Mouse (Mus musculus) thymus, postnatal 4 days (tissue): ENCODE results near the gene Rexo4.

Experiments
- DNase-seq: peaks from one replicate; pipeline ENCODE4 v3.0.0; 2021

Rexo4 gene

GRCm38 (mm10) chr2:26963923-26964723 is at the start of gene Rexo4:
Rexo4 (minus strand) TSS chr2:26964386.
- DNase-seq, result peak; percentile 96

- peak; percentile 93 for DNase-seq
These were observed 45.6 kb upstream of the Rexo4 start, which contains the start of gene Cacfd1 for GRCm38 (mm10) chr2:27009714-27010244. Cacfd1 (plus strand) TSS chr2:27009926.

DNA sequence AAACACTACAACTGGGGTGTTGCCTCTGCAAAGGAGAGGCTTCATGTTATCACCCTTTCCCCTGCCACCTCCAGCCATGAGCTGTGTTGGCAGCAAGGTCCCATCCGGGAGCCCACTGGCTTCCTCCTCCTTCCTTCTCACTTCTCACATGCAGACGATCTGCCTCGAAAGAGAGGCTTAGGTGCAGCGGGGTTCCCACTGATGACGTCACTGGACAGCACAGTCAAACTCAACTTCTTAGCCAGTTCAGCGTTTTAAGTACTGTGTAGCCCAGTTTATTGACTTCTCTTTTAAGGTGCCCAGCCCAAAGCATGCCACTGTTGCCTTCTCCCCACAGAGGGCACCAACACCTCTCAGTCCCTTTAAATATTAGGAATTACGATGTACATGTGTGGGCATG is 43.5 kb upstream of the Rexo4 start:
- DNase-seq, result no peak

DNA sequence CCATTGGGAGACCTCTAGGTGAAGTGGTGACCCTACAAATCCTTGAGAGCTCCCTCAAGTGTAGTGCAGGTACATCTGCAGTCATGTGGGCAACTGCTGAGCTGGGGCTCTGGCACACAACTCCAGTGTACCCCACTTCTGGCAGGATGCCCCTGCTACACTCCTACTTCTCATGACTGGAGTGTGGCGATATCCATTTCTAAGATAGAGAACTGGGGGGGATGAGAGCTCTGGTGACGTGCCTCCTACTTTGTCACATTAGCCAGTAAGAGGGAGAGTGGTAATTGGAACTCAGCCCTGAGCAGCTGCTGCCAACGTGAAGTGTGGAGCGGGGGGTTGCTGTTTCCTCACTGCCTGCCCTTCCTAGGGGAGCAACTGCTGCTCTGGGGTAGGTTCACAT is 42.1 kb upstream of the Rexo4 start:
- DNase-seq, result no peak

- no peak for DNase-seq
These were observed 33.8 kb upstream of the Rexo4 start for GRCm38 (mm10) chr2:26997993-26998392.

GRCm38 (mm10) chr2:26997498-26997897 is 33.3 kb upstream of the Rexo4 start:
- peak; percentile 47 for DNase-seq

- no peak for DNase-seq
These were observed 29.8 kb upstream of the Rexo4 start for GRCm38 (mm10) chr2:26993936-26994335.

DNA sequence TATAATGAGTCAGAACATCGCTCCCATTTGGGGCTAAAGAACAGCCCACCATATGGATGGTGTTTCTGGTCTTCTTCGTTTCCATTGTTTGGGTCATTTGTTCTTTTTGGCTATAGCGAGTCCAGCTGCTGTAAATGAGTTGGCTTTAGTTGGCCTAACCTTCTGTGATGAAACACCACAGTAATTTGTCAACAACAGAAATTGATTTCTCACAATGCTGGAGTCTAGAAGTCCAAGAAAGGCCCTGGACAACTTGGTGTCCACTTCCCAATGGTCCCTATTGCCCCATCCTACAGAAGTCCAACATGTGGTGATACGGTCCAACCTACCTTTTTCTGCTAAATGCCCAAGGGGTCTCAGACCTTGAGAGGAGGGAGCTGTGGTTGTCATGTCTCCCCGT is 20.5 kb upstream of the Rexo4 start:
- DNase-seq, result no peak

DNA sequence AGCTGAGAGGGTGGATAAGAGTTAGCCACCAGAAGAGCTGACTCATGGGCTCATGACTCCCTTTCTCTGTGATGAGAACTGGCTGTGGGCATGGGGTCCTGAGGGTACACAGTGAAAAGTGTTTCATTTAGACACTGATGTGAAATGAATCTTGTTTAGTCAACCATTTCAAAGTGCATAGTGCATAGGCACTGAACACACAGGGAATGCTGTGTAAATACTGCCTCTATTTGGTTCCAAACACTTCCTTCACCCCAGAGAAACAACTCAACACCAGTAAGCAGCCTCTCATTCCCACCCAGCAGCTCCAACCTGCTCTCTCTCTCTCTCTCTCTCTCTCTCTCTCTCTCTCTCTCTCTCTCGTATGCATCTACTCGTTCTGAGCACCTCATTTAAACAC is 20.0 kb upstream of the Rexo4 start:
- no peak for DNase-seq

DNA sequence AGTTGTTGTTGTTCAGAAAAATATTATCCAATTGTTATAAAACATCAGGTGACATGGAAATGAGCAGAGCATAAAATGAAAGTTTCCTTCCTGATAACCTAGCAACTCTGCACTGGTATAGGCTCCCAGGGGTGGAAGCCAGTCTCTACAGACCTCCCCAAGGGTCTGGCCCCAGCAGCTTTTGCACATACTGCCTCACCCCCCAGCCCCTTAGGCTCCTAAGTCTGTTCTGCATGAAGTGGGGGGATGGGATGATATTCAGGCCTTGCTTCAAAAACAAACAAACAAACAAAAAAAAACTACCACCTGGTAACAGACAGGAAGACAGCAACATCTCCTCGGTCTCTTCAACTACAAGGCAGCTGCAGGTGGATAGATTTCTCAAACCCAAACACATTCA is 16.2 kb upstream of the Rexo4 start:
- DNase-seq, result peak; percentile 54

DNA sequence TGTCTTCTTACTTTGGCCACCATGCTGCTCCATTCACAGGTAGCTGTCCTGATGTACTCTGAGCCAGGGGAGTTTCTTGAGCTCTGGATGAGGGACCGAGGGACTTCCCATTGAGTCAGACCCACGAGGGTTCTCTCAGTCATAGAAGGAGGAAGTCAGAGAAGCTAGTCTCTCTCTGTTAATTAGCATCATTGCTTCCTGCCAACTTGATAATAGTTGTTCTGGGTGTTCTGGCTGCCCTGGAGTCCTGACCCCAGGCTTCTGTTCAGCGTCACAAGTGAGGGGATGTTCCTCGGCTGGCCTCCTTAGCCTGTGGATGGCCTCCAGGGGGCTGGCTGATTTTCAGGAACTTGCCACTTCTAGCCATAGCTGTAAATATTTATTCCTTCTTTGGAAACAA is 9.8 kb upstream of the Rexo4 start:
- DNase-seq, result no peak

DNA sequence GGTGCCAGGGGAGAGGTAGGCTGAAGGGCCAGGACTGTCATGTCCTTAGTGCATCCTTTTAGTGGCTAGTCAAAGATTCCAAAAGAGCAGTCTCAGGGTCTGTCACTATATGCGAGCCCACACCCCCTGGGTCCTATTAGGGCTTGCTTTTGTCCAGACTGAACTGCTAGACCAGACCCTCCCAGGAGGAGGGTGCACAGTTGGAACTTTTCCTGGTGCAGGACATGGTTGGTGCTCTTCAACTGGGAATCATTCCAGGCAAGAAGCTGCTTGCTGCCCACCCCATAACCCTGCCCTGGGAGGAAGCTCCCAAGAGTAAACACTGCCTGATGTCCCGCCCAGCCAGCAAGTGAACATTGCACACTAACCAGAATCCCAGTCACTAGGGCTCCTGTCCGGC is 8.9 kb upstream of the Rexo4 start, which contains the start of gene Adamts13:
Adamts13 (plus strand) TSS at position 301 of the 400 bp plus-strand sequence.
- peak; percentile 36 for DNase-seq

- no peak for DNase-seq
These were observed 3.1 kb upstream of the Rexo4 start for GRCm38 (mm10) chr2:26967262-26967661.

DNA sequence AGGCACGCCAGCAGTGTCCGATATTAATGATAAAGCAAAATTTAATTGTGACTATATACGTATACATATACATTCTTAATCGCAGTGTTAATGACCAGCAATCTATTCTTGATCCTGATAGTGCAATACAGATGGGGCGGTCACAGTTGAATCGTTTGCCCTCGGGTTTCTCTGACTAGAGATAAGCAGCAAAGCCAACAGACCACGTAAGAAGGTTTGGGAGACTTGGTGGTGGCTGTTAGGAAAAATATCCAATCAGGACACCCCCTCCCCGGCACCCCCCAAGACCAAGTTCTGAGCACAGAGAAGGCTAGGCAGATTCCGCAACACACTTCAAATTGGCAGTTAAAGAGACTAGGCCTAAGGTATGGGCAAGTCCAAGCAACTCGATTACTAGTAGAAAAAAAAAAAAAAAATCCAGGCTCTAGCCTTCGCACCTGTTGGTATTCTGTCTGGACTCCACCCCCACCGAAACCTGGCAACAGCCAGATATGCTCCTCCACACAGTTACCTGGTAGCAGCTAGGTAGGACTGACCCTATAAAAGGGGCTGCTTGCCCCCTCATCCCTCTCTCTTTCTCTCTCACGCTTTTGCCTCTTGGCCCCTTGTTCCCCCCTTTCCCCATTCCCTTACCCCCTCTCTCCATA is 661 bp upstream of the Rexo4 start:
- DNase-seq, result no peak

DNA sequence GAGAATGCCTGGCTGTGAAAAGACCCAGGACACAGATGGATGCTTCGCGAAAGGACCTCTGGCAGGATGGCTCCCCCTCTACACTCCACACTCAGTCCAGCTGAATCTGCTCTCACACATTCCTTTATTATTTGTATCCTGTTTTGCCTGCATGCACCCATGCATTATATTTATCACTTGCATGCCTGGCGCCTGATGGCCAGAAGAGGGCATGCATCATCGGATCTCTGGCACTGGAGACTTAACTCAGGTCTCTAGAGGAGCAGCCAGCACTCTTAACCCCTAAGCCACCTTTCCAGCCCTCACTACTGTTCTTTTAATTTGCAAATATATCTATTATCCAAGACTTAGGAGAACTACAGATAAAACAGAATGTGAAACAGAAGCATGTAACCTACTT is 3.4 kb downstream of the Rexo4 start:
- peak; percentile 45 for DNase-seq

GRCm38 (mm10) chr2:26957488-26957859 is 6.7 kb downstream of the Rexo4 start:
- DNase-seq, result no peak

GRCm38 (mm10) chr2:26956811-26957487 is 7.2 kb downstream of the Rexo4 start:
- DNase-seq, result no peak

- DNase-seq, result peak; percentile 55
These were observed 9.3 kb downstream of the Rexo4 start for GRCm38 (mm10) chr2:26954735-26955395.

- DNase-seq, result no peak
These were observed 11.3 kb downstream of the Rexo4 start for GRCm38 (mm10) chr2:26952866-26953265.

DNA sequence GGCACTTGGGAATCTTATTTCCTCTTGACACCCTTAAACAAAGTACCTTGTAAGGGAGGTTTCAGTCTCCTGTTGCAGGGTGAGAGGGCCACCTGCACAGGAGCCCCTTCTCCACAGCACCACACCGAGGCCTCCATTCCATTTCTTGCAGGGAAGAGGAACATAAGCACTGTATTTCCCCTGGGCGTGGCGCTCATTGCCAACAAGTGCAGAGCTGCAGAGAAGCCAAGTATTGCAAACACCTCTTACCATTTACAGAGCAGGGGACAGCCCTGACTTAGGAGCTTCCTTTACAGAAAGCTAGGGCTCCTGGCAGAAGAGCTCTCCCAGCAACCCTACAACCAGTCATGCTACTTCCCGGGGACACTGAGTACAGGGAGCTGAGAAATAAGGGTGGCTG is 12.0 kb downstream of the Rexo4 start:
- DNase-seq, result no peak

DNA sequence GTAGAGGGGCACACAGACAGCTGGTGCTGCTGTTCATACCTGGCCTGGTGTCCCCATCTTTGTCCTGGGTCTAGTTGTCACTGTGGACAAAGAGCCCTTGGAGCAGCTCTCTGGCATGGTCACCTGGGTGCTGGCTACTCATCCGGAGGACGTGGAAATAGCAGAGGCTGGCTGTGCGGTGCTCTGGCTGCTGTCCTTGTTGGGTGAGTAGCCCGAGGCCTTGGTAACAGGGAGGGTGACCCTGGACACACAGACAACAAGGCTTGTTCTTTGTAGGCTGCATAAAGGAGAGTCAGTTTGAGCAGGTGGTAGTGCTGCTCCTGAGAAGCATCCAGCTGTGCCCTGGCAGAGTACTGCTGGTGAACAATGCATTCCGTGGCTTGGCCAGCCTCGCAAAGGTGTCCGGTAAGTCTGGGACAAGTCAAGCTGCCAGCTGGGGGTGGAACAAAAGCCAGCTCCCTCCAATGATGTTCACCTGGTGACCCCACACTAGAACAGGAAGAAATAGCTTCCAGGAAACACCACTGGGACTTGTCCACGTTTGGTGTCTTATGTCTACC is 12.8 kb downstream of the Rexo4 start:
- DNase-seq, result no peak

DNA sequence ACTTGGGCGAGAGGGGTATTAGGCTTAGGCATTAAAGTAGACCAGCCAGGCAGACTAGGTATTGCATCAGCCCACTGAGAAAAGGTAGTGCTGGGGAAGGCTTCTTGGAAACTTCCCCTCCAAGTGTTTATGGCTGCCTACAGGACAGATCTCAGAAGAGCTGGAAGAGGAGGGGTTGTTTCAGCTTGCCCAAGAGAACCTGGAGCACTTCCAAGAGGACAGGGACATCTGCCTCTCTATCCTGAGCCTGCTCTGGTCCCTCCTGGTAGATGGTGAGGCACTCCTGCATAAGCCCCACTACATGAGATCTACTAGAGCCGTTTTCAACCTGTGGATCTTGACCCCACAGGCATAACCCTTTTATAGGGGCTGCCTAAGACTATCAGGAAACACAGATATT is 13.8 kb downstream of the Rexo4 start:
- DNase-seq, result no peak

- DNase-seq, result no peak
These were observed 20.9 kb downstream of the Rexo4 start for GRCm38 (mm10) chr2:26943253-26943652.
